Mouse (Mus musculus) MEL (cell line): Measurements from ENCODE around the gene Sparc. TPM values are rescaled to one million over a fixed set of nuclear protein-coding genes. Genes with fewer than 3 reads are reported as not detected.

Experiments used
- DNase-seq: peaks from one replicate; pipeline ENCODE4 v3.0.0; 2011; ENCODE audit warnings: low read depth, low spot score
- H3K27ac ChIP-seq: 2 replicates; pipeline ENCODE4 v1.5.1; 2012; ENCODE audit warnings: low read depth, mild to moderate bottlenecking, control low read depth, low read length, moderate library complexity; ENCODE audit not compliant: control insufficient read depth
- H3K27me3 ChIP-seq, 2 experiments: fragments of 150-350 bp in 1 of 2; sonication (generic) in 1 of 2; 2 replicates each; pipeline ENCODE4 v1.6.1; 2012; ENCODE audit warnings: low read length in 2 of 2, mild to moderate bottlenecking in 2 of 2, improper control_type of control experiment in 1 of 2, moderate library complexity in 1 of 2; ENCODE audit not compliant: insufficient read depth in 2 of 2, control insufficient read depth in 1 of 2
- H3K36me3 ChIP-seq, 2 experiments: 2 replicates each; pipeline ENCODE4 v1.6.1; 2012 to 2014; ENCODE audit warnings: low read length in 2 of 2, improper control_type of control experiment in 1 of 2, inconsistent platforms in 1 of 2, mild to moderate bottlenecking in 1 of 2; ENCODE audit not compliant: insufficient read depth in 2 of 2, control insufficient read depth in 1 of 2
- H3K4me1 ChIP-seq, 2 experiments: fragments of 150-350 bp in 1 of 2; sonication (generic) in 1 of 2; 2 replicates each; pipeline ENCODE4 v1.6.1; 2012; ENCODE audit warnings: low read length in 2 of 2, improper control_type of control experiment in 1 of 2, mild to moderate bottlenecking in 1 of 2; ENCODE audit not compliant: insufficient read depth in 2 of 2, control insufficient read depth in 1 of 2
- H3K4me3 ChIP-seq, 2 experiments: fragments of 150-350 bp in 1 of 2; sonication (generic) in 1 of 2; 2 replicates each; pipeline ENCODE4 v1.5.1; 2012; ENCODE audit warnings: low read depth in 2 of 2, low read length in 2 of 2, mild to moderate bottlenecking in 2 of 2, moderate library complexity in 2 of 2, control low read depth in 1 of 2, improper control_type of control experiment in 1 of 2; ENCODE audit not compliant: control insufficient read depth in 1 of 2, insufficient read depth in 1 of 2
- H3K79me2 ChIP-seq: 2 replicates; pipeline ENCODE4 v1.6.1; 2012; ENCODE audit warnings: mild to moderate bottlenecking, low read length, moderate library complexity; ENCODE audit not compliant: control insufficient read depth, poor library complexity, insufficient read depth
- H3K9ac ChIP-seq: 2 replicates; pipeline ENCODE4 v1.6.1; 2012; ENCODE audit warnings: low read depth, mild to moderate bottlenecking, control low read depth, low read length, moderate library complexity; ENCODE audit not compliant: control insufficient read depth, poor library complexity, severe bottlenecking
- H3K9me3 ChIP-seq: fragments of 150-350 bp; sonication (generic); replicated peaks from 2 replicates; pipeline ENCODE4 v1.6.1; 2012; ENCODE audit warnings: mild to moderate bottlenecking, low read length, improper control_type of control experiment, moderate library complexity; ENCODE audit not compliant: insufficient read depth
- BHLHE40 ChIP-seq: IDR thresholded peaks from 2 replicates; pipeline ENCODE4 v1.6.1; 2012; ENCODE audit warnings: low read depth, mild to moderate bottlenecking, inconsistent platforms, low read length, improper control_type of control experiment, borderline replicate concordance
- CTCF ChIP-seq, 3 experiments: IDR thresholded peaks in 2 of 3; conservative IDR thresholded peaks in 1 of 3; 2 replicates each; pipeline ENCODE4 v1.5.1; 2011 to 2012; ENCODE audit warnings: low read length in 3 of 3, low read depth in 2 of 3, mild to moderate bottlenecking in 2 of 3, improper control_type of control experiment in 1 of 3, inconsistent platforms in 1 of 3, mixed read lengths in 1 of 3, moderate library complexity in 1 of 3; ENCODE audit not compliant: control insufficient read depth in 1 of 3, insufficient read depth in 1 of 3, poor library complexity in 1 of 3, severe bottlenecking in 1 of 3
- E2F4 ChIP-seq: IDR thresholded peaks from 2 replicates; pipeline ENCODE4 v1.6.1; 2011; ENCODE audit warnings: low read depth, low read length, improper control_type of control experiment, borderline replicate concordance
- ELF1 ChIP-seq: IDR thresholded peaks from 2 replicates; pipeline ENCODE4 v1.6.1; 2014; ENCODE audit warnings: low read depth, mild to moderate bottlenecking, inconsistent platforms, low read length, improper control_type of control experiment, moderate library complexity
- JUND ChIP-seq: IDR thresholded peaks from 2 replicates; pipeline ENCODE4 v1.6.1; 2011; ENCODE audit warnings: low read depth, mild to moderate bottlenecking, improper control_type of control experiment, low read length
- KAT2A ChIP-seq: conservative IDR thresholded peaks from 2 replicates; pipeline ENCODE4 v1.6.1; 2012; ENCODE audit warnings: low read depth, low read length, improper control_type of control experiment, inconsistent platforms
- MAFK ChIP-seq: IDR thresholded peaks from 2 replicates; pipeline ENCODE4 v1.6.1; 2011; ENCODE audit warnings: low read depth, mild to moderate bottlenecking, low read length, improper control_type of control experiment, borderline replicate concordance
- POLR2A ChIP-seq, 2 experiments: IDR thresholded peaks; 2 replicates each; pipeline ENCODE4 v1.6.1; 2011 to 2012; ENCODE audit warnings: low read length in 2 of 2, mild to moderate bottlenecking in 2 of 2, control low read depth in 1 of 2, improper control_type of control experiment in 1 of 2, low read depth in 1 of 2, moderate library complexity in 1 of 2; ENCODE audit not compliant: control insufficient read depth in 1 of 2, insufficient read depth in 1 of 2, poor library complexity in 1 of 2
- RCOR1 ChIP-seq: IDR thresholded peaks from 2 replicates; pipeline ENCODE4 v1.6.1; 2012; ENCODE audit warnings: low read depth, mild to moderate bottlenecking, inconsistent platforms, low read length, improper control_type of control experiment
- SIN3A ChIP-seq: IDR thresholded peaks from 2 replicates; pipeline ENCODE4 v1.6.1; 2012; ENCODE audit warnings: low read length, improper control_type of control experiment, inconsistent platforms
- SMC3 ChIP-seq: IDR thresholded peaks from 2 replicates; pipeline ENCODE4 v1.6.1; 2011; ENCODE audit warnings: low read depth, low read length, improper control_type of control experiment
- TAL1 ChIP-seq: IDR thresholded peaks from 2 replicates; pipeline ENCODE4 v1.6.1; 2012; ENCODE audit warnings: mild to moderate bottlenecking, inconsistent platforms, low read length, moderate library complexity, mixed read lengths
- TCF12 ChIP-seq: IDR thresholded peaks from 2 replicates; pipeline ENCODE4 v1.6.1; 2014; ENCODE audit warnings: low read depth, mild to moderate bottlenecking, inconsistent platforms, low read length, improper control_type of control experiment, moderate library complexity
- USF1 ChIP-seq: IDR thresholded peaks from 2 replicates; pipeline ENCODE4 v1.6.1; 2014; ENCODE audit warnings: low read depth, mild to moderate bottlenecking, inconsistent platforms, low read length, improper control_type of control experiment, moderate library complexity
- ZC3H11A ChIP-seq: IDR thresholded peaks from 2 replicates; pipeline ENCODE4 v1.6.1; 2012; ENCODE audit warnings: low read depth, mild to moderate bottlenecking, inconsistent platforms, low read length, improper control_type of control experiment
- ZKSCAN1 ChIP-seq: IDR thresholded peaks from 2 replicates; pipeline ENCODE4 v1.6.1; 2012; ENCODE audit warnings: low read depth, mild to moderate bottlenecking, inconsistent platforms, low read length, improper control_type of control experiment, moderate library complexity
- ZMIZ1 ChIP-seq: IDR thresholded peaks from 2 replicates; pipeline ENCODE4 v1.6.1; 2012; ENCODE audit warnings: low read depth, mild to moderate bottlenecking, inconsistent platforms, low read length, improper control_type of control experiment, moderate library complexity
- polyA plus RNA-seq, 2 experiments: library from polyadenylated mRNA; stranded (reverse) in 1 of 2; unstranded in 1 of 2; fragments of >175 nt in 1 of 2; fragments of >200 nt in 1 of 2; gene quantifications; 2 replicates each; pipeline versions ENCODE4 v1.2.1 to v1.2.4; 2012; ENCODE audit warnings: low replicate concordance in 2 of 2, low read depth in 1 of 2; ENCODE audit not compliant: insufficient read length in 2 of 2, insufficient read depth in 1 of 2, missing spikeins in 1 of 2
- total RNA-seq: library from RNA; depleted of rRNA; stranded (reverse); fragments of 300-350 nt; gene quantifications from 2 replicates; pipeline ENCODE4 v1.2.3, GENCODE M21; 2012; rRNA removed

The Sparc gene
- total RNA-seq (not detected in 2 replicates), polyA plus RNA-seq (not detected)

- Histone ChIP-seq H3K36me3 (no peaks in the 10 kb centered on the region), H3K27ac (no peak within 1 kb of the TSS), H3K27me3 (peaks cover 7 to 15% of the 10 kb centered on the region in 2 experiments), H3K9me3 (no peaks in the 10 kb centered on the region), H3K9ac (no peak within 1 kb of the TSS), H3K4me3 (no peak within 1 kb of the TSS), H3K79me2 (no peaks in the 10 kb centered on the region), H3K4me1 (peaks cover 0 to 5% of the 10 kb centered on the region in 2 experiments; a peak in 1 of 4 replicates)
- no peak for TF ChIP-seq MAFK
- TF ChIP-seq TCF12, result no peak
- no peak for TF ChIP-seq CTCF (IDR thresholded peaks at IDR 0.05 in 2 of 3, conservative IDR thresholded peaks at IDR 0.05 in 1 of 3; ENCODE audit: control insufficient read depth in 1 of 3, insufficient read depth in 1 of 3, low read depth in 2 of 3, low read length in 3 of 3, poor library complexity in 1 of 3, severe bottlenecking in 1 of 3)
- TF ChIP-seq USF1, result no peak
- no peak for TF ChIP-seq ELF1
- TF ChIP-seq E2F4, result no peak
- no peak for TF ChIP-seq ZMIZ1
- TF ChIP-seq SMC3, result no peak
- TF ChIP-seq JUND, result no peak
- TF ChIP-seq ZKSCAN1, result no peak
- no peak for TF ChIP-seq RCOR1
- no peak for TF ChIP-seq POLR2A (IDR thresholded peaks at IDR 0.05; ENCODE audit: control insufficient read depth in 1 of 2, insufficient read depth in 1 of 2, low read depth in 1 of 2, low read length in 2 of 2, poor library complexity in 1 of 2)
- TF ChIP-seq KAT2A, result no peak
- TF ChIP-seq SIN3A, result no peak
- no peak for TF ChIP-seq ZC3H11A
- no peak for DNase-seq
Measured at GRCm38 (mm10) chr11:55422978-55423377, at the start of gene Sparc. Gene Sparc, minus strand, starts transcription at chr11:55423183.

GRCm38 (mm10) chr11:55471467-55471866 is 48.5 kb upstream of the Sparc start:
- peak overlapping the region; percentile 62 to 75 for H3K4me3 ChIP-seq
- H3K4me1 ChIP-seq, result peaks cover 13 to 33% of the 10 kb centered on the region in 2 experiments
- H3K36me3 ChIP-seq, result peaks cover 32 to 54% of the 10 kb centered on the region in 2 experiments
- H3K27me3 ChIP-seq, result no peaks in the 10 kb centered on the region
- no peak overlapping the region for H3K27ac ChIP-seq
- peak overlapping the region; percentile 92 for H3K9ac ChIP-seq
- H3K9me3 ChIP-seq, result no peaks in the 10 kb centered on the region
- no peak for TF ChIP-seq BHLHE40
- TF ChIP-seq TAL1, result peak; percentile 62
- TF ChIP-seq POLR2A (IDR thresholded peaks at IDR 0.05; ENCODE audit: control insufficient read depth in 1 of 2, insufficient read depth in 1 of 2, low read depth in 1 of 2, low read length in 2 of 2, poor library complexity in 1 of 2), result peak in 1 of 2 experiments; percentile 6; a peak in 1 of 4 replicates
- TF ChIP-seq, all 39 proteins: peak for 2
- peak; percentile 51 for DNase-seq
- peaks cover 76% of the 10 kb centered on the region for H3K79me2 ChIP-seq
